8 mouse cellular contexts compared by ENCODE assay signal in the genomic region with DNA sequence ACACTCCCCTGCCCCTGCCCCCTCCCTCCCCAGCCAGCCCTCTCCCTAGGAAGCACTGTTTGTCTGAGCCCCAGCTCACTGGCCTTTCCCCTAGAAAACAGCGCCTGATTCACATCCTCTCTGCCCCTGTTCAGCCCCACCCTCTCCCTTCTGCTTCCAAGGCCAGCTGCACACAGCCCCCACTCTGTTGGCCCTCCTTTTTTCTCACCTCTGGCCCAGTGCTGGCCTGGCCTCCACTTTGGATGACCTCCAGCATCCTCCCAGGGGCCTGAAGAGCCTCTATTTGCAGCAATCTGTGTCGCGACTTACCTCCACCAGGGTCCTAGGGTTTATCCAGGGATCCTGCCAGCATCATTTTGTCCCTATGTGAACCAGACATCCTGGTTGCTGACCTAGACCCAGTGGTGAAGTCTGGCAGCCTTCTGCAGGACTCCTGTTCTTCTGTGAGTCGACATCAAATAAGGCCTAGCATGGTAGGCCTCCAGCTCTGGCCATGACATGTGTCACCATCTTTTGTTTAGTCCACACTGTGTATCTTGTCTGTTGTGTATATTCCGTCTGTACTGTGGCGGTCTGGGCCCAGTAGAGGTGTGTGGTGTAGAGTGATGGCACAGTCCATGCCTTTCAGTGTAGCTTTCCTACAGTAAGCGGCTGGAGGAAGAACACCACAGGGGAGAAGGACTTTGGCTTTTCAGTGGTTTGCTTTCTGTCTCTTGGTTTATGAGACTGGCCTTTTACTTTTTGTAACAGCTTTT.
DNase-seq lines count a peak whose midpoint lies in the region; ATAC-seq lines count a peak whose summit lies in the region.
"Had no signal": no experiment of that assay in that cellular context is flagged by ENCODE, and none has a peak within 500 bp of the region (broad histone marks: within the 10 kb centered on the region; RNA-seq: fewer than 3 reads in every experiment).

No protein-coding gene starts in this region.

- ATAC-seq in heart, embryonic 12.5 days (ENCODE audit: insufficient number of reproducible peaks, low FRiP score) = peak; percentile 70
- peak; percentile 71; the same call in 1 of the 2 replicates for ATAC-seq in kidney, embryonic 14.5 days (ENCODE audit: low FRiP score, low TSS enrichment)
- ATAC-seq in lung, embryonic 16.5 days (ENCODE audit: low read depth) = peak; percentile 74

- no peak overlapping the region for H3K4me3 ChIP-seq in embryonic facial prominence, embryonic 10.5 days
- no peak overlapping the region for H3K4me3 ChIP-seq in heart, embryonic 12.5 days
- H3K4me3 ChIP-seq in kidney, embryonic 14.5 days (ENCODE audit: low read length) = no peak overlapping the region
- no peak overlapping the region for H3K4me3 ChIP-seq in lung, embryonic 16.5 days (ENCODE audit: low read length)
- H3K4me3 ChIP-seq: megakaryocyte, embryonic 14.5 days had no signal

- H3K9me3 ChIP-seq in embryonic facial prominence, embryonic 10.5 days = no peaks in the 10 kb centered on the region
- H3K9me3 ChIP-seq in heart, embryonic 12.5 days (replicated peaks) = no peaks in the 10 kb centered on the region
- H3K9me3 ChIP-seq in kidney, embryonic 14.5 days (ENCODE audit: control insufficient read depth, low read length) = no peaks in the 10 kb centered on the region
- no peaks in the 10 kb centered on the region for H3K9me3 ChIP-seq in lung, embryonic 16.5 days (ENCODE audit: control insufficient read depth, low read length)
- H3K9me3 ChIP-seq: megakaryocyte, embryonic 14.5 days had no signal

- H3K4me1 ChIP-seq in embryonic facial prominence, embryonic 10.5 days = peaks cover 33% of the 10 kb centered on the region
- peaks cover 31% of the 10 kb centered on the region for H3K4me1 ChIP-seq in heart, embryonic 12.5 days (replicated peaks)
- H3K4me1 ChIP-seq in kidney, embryonic 14.5 days (ENCODE audit: control insufficient read depth, insufficient read depth, low read length) = peaks cover 14% of the 10 kb centered on the region
- H3K4me1 ChIP-seq in lung, embryonic 16.5 days (replicated peaks; ENCODE audit: control insufficient read depth, insufficient read depth, low read length) = peaks cover 16% of the 10 kb centered on the region

- H3K9ac ChIP-seq in heart, embryonic 12.5 days = 0 out of 2 replicates have a peak overlapping the region, but pooled peaks have one; percentile 11
- H3K9ac ChIP-seq in kidney, embryonic 14.5 days (ENCODE audit: low read depth, low read length) = no peak overlapping the region
- H3K9ac ChIP-seq in lung, embryonic 16.5 days (ENCODE audit: low read length) = no peak overlapping the region; the same call in 1 of the 2 replicates

- peak; percentile 85 for DNase-seq in adrenal gland, postnatal 10 days
- peak; percentile 46 for DNase-seq in embryonic facial prominence, embryonic 10.5 days (ENCODE audit: low spot score)
- peak; percentile 55 for DNase-seq in testis, postnatal 10 days (ENCODE audit: low spot score)
- no peak for DNase-seq in left cerebral cortex, adult 9 months (ENCODE audit: low spot score in 2 of 2)

- peak overlapping the region; percentile 79 for H3K27ac ChIP-seq in embryonic facial prominence, embryonic 10.5 days (replicated peaks)
- H3K27ac ChIP-seq in heart, embryonic 12.5 days (ENCODE audit: poor library complexity, severe bottlenecking) = peak overlapping the region; percentile 56
- H3K27ac ChIP-seq in kidney, embryonic 14.5 days (ENCODE audit: low read depth, low read length) = peak overlapping the region; percentile 20; the same call in 1 of the 2 replicates
- H3K27ac ChIP-seq in lung, embryonic 16.5 days (ENCODE audit: low read length) = peak overlapping the region; percentile 23

- H3K27me3 ChIP-seq in embryonic facial prominence, embryonic 10.5 days (replicated peaks; ENCODE audit: low read depth, poor library complexity, severe bottlenecking) = no peaks in the 10 kb centered on the region
- no peaks in the 10 kb centered on the region for H3K27me3 ChIP-seq in heart, embryonic 12.5 days (replicated peaks)
- no peaks in the 10 kb centered on the region for H3K27me3 ChIP-seq in kidney, embryonic 14.5 days (ENCODE audit: control insufficient read depth, insufficient read depth, low read length)
- no peaks in the 10 kb centered on the region for H3K27me3 ChIP-seq in lung, embryonic 16.5 days (ENCODE audit: control insufficient read depth, insufficient read depth, low read depth, low read length)
- H3K27me3 ChIP-seq: megakaryocyte, embryonic 14.5 days had no signal

- no peak overlapping the region for H3K4me2 ChIP-seq in heart, embryonic 12.5 days
- H3K4me2 ChIP-seq in kidney, embryonic 14.5 days (replicated peaks; ENCODE audit: low read depth, low read length) = no peak overlapping the region
- H3K4me2 ChIP-seq in lung, embryonic 16.5 days (ENCODE audit: low read depth, low read length) = no peak overlapping the region

- peaks cover 55% of the 10 kb centered on the region for H3K36me3 ChIP-seq in embryonic facial prominence, embryonic 10.5 days (replicated peaks)
- peaks cover 47% of the 10 kb centered on the region for H3K36me3 ChIP-seq in heart, embryonic 12.5 days
- peaks cover 24% of the 10 kb centered on the region; the same call in 1 of the 2 replicates for H3K36me3 ChIP-seq in kidney, embryonic 14.5 days (ENCODE audit: control insufficient read depth, insufficient read depth, low read length)
- peaks cover 7% of the 10 kb centered on the region for H3K36me3 ChIP-seq in lung, embryonic 16.5 days (ENCODE audit: control insufficient read depth, insufficient read depth, low read length)

- 59% methylated on average over 7 of the region's 7 CpGs for WGBS in embryonic facial prominence, embryonic 10.5 days
- 59% methylated on average over 7 of the region's 7 CpGs for WGBS in heart, embryonic 12.5 days
- 60% methylated on average over 7 of the region's 7 CpGs for WGBS in kidney, embryonic 14.5 days
- 50% methylated on average over 7 of the region's 7 CpGs for WGBS in lung, embryonic 16.5 days

Comparison
In these comparisons a context has a peak if more than half of its experiments do, and no peak if none do; other contexts are left out.
1. DNase-seq: peak in adrenal gland, postnatal 10 days (single experiment), embryonic facial prominence, embryonic 10.5 days (single experiment) and testis, postnatal 10 days (single experiment); none in left cerebral cortex, adult 9 months (0 of 2).
2. H3K27ac ChIP-seq: peak in every context shown above with its lines; median percentile 79 in embryonic facial prominence, embryonic 10.5 days; 56 in heart, embryonic 12.5 days; 23 in lung, embryonic 16.5 days; 20 in kidney, embryonic 14.5 days.
3. Peak in every context shown above with its lines, with median percentiles within 50 percentile points of each other: ATAC-seq.